In genomic region chr11:115421972-115422371, GRCm38 (mm10) we compare ENCODE assay signal across 18 mouse cellular contexts. TPM values are rescaled to one million over a fixed set of nuclear protein-coding genes. Genes with fewer than 3 reads are reported as not detected.
A peak's percentile ranks its signal among the peaks of the same experiment; 100 is the strongest.
DNase-seq lines count a peak whose midpoint lies in the region; ATAC-seq and TF ChIP-seq lines count a peak whose summit lies in the region.
"Had no signal": no experiment of that assay in that cellular context is flagged by ENCODE, and none has a peak within 500 bp of the region (broad histone marks: within the 10 kb centered on the region; RNA-seq: fewer than 3 reads in every experiment).

No protein-coding gene starts in this region.

- TF ChIP-seq CTCF in cerebellum, adult 2 months (IDR thresholded peaks at IDR 0.05; ENCODE audit: borderline replicate concordance, insufficient read depth, low read depth, low read length), result no peak

- 0 out of 2 replicates have a peak overlapping the region, but pooled peaks have one; percentile 14 for H3K9ac ChIP-seq in limb, embryonic 11.5 days (ENCODE audit: low read length)
- H3K9ac ChIP-seq: liver, embryonic 14.5 days had no signal

- H3K36me3 ChIP-seq in limb, embryonic 11.5 days (ENCODE audit: control insufficient read depth, insufficient read depth, low read length), result peaks cover 12% of the 10 kb centered on the region; the same call in 1 of the 2 replicates
- peaks cover 57% of the 10 kb centered on the region for H3K36me3 ChIP-seq in limb, embryonic 10.5 days

- ATAC-seq in limb, embryonic 11.5 days (ENCODE audit: insufficient number of reproducible peaks, low FRiP score, low TSS enrichment, low read depth), result no peak
- ATAC-seq: forebrain, embryonic 14.5 days had no signal

- H3K4me1 ChIP-seq in cerebellum, adult 2 months (ENCODE audit: control insufficient read depth, insufficient read depth, low read length), result peaks cover 4% of the 10 kb centered on the region; the same call in 1 of the 2 replicates
- peaks cover 11% of the 10 kb centered on the region for H3K4me1 ChIP-seq in limb, embryonic 11.5 days (ENCODE audit: control insufficient read depth, insufficient read depth, low read length)
- peaks cover 25% of the 10 kb centered on the region for H3K4me1 ChIP-seq in limb, embryonic 10.5 days

- H3K27ac ChIP-seq in cerebellum, adult 2 months (ENCODE audit: insufficient read depth, low read length), result no peak overlapping the region
- no peak overlapping the region for H3K27ac ChIP-seq in limb, embryonic 11.5 days (replicated peaks; ENCODE audit: low read depth, low read length)
- no peak overlapping the region for H3K27ac ChIP-seq in limb, embryonic 10.5 days
- H3K27ac ChIP-seq: heart, adult 2 months; liver, embryonic 14.5 days had no signal

- no peaks in the 10 kb centered on the region for H3K27me3 ChIP-seq in cerebellum, adult 2 months (ENCODE audit: control insufficient read depth, insufficient read depth, low read length)
- no peaks in the 10 kb centered on the region for H3K27me3 ChIP-seq in limb, embryonic 11.5 days (ENCODE audit: control insufficient read depth, insufficient read depth, low read length)
- no peaks in the 10 kb centered on the region for H3K27me3 ChIP-seq in limb, embryonic 10.5 days (ENCODE audit: low read depth, poor library complexity, severe bottlenecking)

- no peak for TF ChIP-seq POLR2A in cerebellum, adult 2 months (IDR thresholded peaks at IDR 0.05; ENCODE audit: borderline replicate concordance, insufficient read depth, low read length)

- H3K4me3 ChIP-seq in cerebellum, adult 2 months (replicated peaks; ENCODE audit: insufficient read depth, low read depth, low read length), result peak overlapping the region; percentile 20
- no peak overlapping the region for H3K4me3 ChIP-seq in limb, embryonic 11.5 days (ENCODE audit: low read depth, low read length)
- H3K4me3 ChIP-seq in limb, embryonic 10.5 days, result no peak overlapping the region
- H3K4me3 ChIP-seq: heart, adult 2 months had no signal

- 77% methylated on average over 16 of the region's 16 CpGs for WGBS in cerebellum, adult 2 months
- WGBS in limb, embryonic 11.5 days, result 92% methylated on average over 16 of the region's 16 CpGs
- WGBS in limb, embryonic 10.5 days, result 89% methylated on average over 16 of the region's 16 CpGs

- no peaks in the 10 kb centered on the region for H3K9me3 ChIP-seq in limb, embryonic 11.5 days (ENCODE audit: control insufficient read depth, low read length)
- no peaks in the 10 kb centered on the region for H3K9me3 ChIP-seq in limb, embryonic 10.5 days (replicated peaks)

- DNase-seq in cerebellum, adult 2 months, result peak in 1 of 2 experiments; percentile 44
- DNase-seq in cerebellum, postnatal 4 days (ENCODE audit: low spot score in 2 of 2), result no peak
- DNase-seq in limb, embryonic 11.5 days (ENCODE audit: low spot score), result no peak
- no peak for DNase-seq in limb, embryonic 10.5 days (ENCODE audit: low spot score)
- peak; percentile 46 for DNase-seq in thymus, postnatal 0 days (ENCODE audit: low spot score)
- no peak for DNase-seq in thymus, adult 18-20 months
- no peak for DNase-seq in gastrocnemius, adult 8-10 months (ENCODE audit: low spot score in 2 of 2)
- no peak for DNase-seq in right cerebral cortex, postnatal 36 days (ENCODE audit: low spot score in 2 of 2)
- DNase-seq: adrenal gland, postnatal 25 days; gastrocnemius, adult 2 months; heart, adult 2 months; kidney, adult 8-10 months; midbrain, embryonic 14.5 days had no signal

- no peak overlapping the region for H3K4me2 ChIP-seq in limb, embryonic 11.5 days (ENCODE audit: low read depth, severe bottlenecking)

RNA-seq across cellular contexts. Expression of gene Kctd2, which starts 2.0 kb away (rescaled TPM):
- 93.6 and 98.0 TPM in 2 replicates for polyA plus RNA-seq in cerebellum, adult 2 months (2012; rRNA removed)
- 17.6 and 23.5 TPM in 2 replicates for polyA plus RNA-seq in limb, embryonic 11.5 days (2014; fragmentation: Nextera tagmentation; extraction: Ambion mirVana)
- polyA plus RNA-seq in limb, embryonic 10.5 days (2016; fragmentation: Nextera tagmentation; extraction: Ambion mirVana), result 13.6 and 18.3 TPM in 2 replicates
- 30.5 and 37.5 TPM in 2 replicates for polyA plus RNA-seq in thymus, postnatal 0 days (2015; fragmentation: Nextera tagmentation; extraction: Ambion mirVana)
- 10 to 100 TPM; 15.0 to 18.5 (median 16.4) TPM for total RNA-seq in gastrocnemius, adult 8-10 months (2022)

RNA-seq across cellular contexts. Expression of gene Atp5h, which starts 2.2 kb away (rescaled TPM):
- polyA plus RNA-seq in cerebellum, adult 2 months (2012; rRNA removed), result 899 and 972 TPM in 2 replicates
- polyA plus RNA-seq in limb, embryonic 11.5 days (2014; fragmentation: Nextera tagmentation; extraction: Ambion mirVana), result 943 and 945 TPM in 2 replicates
- polyA plus RNA-seq in limb, embryonic 10.5 days (2016; fragmentation: Nextera tagmentation; extraction: Ambion mirVana), result 862 and 900 TPM in 2 replicates
- polyA plus RNA-seq in thymus, postnatal 0 days (2015; fragmentation: Nextera tagmentation; extraction: Ambion mirVana), result 1,461 and 1,502 TPM in 2 replicates
- total RNA-seq in gastrocnemius, adult 8-10 months (2022), result 100 to 1,000 TPM; 638 to 797 (median 746) TPM

RNA-seq across cellular contexts. Expression of gene Trim80, which starts 18.4 kb away (rescaled TPM):
- polyA plus RNA-seq in cerebellum, adult 2 months (2012; rRNA removed), result 0.15 and 0.25 TPM in 2 replicates
- polyA plus RNA-seq in limb, embryonic 11.5 days (2014; fragmentation: Nextera tagmentation; extraction: Ambion mirVana), result 0.21 TPM in 1 of 2 replicates, not detected in the other
- polyA plus RNA-seq in limb, embryonic 10.5 days (2016; fragmentation: Nextera tagmentation; extraction: Ambion mirVana), result 0.18 and 0.26 TPM in 2 replicates
- 0.89 and 1.1 TPM in 2 replicates for polyA plus RNA-seq in thymus, postnatal 0 days (2015; fragmentation: Nextera tagmentation; extraction: Ambion mirVana)
- total RNA-seq in gastrocnemius, adult 8-10 months (2022), result not detected
- total RNA-seq: gastrocnemius, adult 2 months; hematopoietic stem cell, adult 5-6 weeks; neutrophil, adult 5-6 weeks had no signal
- polyA plus RNA-seq: cortical plate, adult 2 months; forebrain, embryonic 14.5 days; midbrain, embryonic 14.5 days had no signal

RNA-seq across cellular contexts. Expression of gene Mrpl58, which starts 18.4 kb away (rescaled TPM):
- 157 and 164 TPM in 2 replicates for polyA plus RNA-seq in cerebellum, adult 2 months (2012; rRNA removed)
- polyA plus RNA-seq in limb, embryonic 11.5 days (2014; fragmentation: Nextera tagmentation; extraction: Ambion mirVana), result 187 and 197 TPM in 2 replicates
- polyA plus RNA-seq in limb, embryonic 10.5 days (2016; fragmentation: Nextera tagmentation; extraction: Ambion mirVana), result 202 and 220 TPM in 2 replicates
- 408 and 411 TPM in 2 replicates for polyA plus RNA-seq in thymus, postnatal 0 days (2015; fragmentation: Nextera tagmentation; extraction: Ambion mirVana)
- 10 to 100 TPM; 79.1 to 92.9 (median 87.4) TPM for total RNA-seq in gastrocnemius, adult 8-10 months (2022)

RNA-seq across cellular contexts. Expression of gene Cdr2l, which starts 40.3 kb away (rescaled TPM):
- polyA plus RNA-seq in cerebellum, adult 2 months (2012; rRNA removed), result 53.7 and 54.3 TPM in 2 replicates
- polyA plus RNA-seq in limb, embryonic 11.5 days (2014; fragmentation: Nextera tagmentation; extraction: Ambion mirVana), result 14.6 and 15.1 TPM in 2 replicates
- polyA plus RNA-seq in limb, embryonic 10.5 days (2016; fragmentation: Nextera tagmentation; extraction: Ambion mirVana), result 15.2 and 16.4 TPM in 2 replicates
- polyA plus RNA-seq in thymus, postnatal 0 days (2015; fragmentation: Nextera tagmentation; extraction: Ambion mirVana), result 5.3 and 5.4 TPM in 2 replicates
- 1 to 10 TPM in 3 of 4 experiments, under 1 TPM in 1; 0.77 to 1.6 (median 1.1) TPM for total RNA-seq in gastrocnemius, adult 8-10 months (2022)
